Mouse (Mus musculus): ENCODE measurements around the gene Tnc. TPM values are rescaled to one million over a fixed set of nuclear protein-coding genes. Genes with fewer than 3 reads are reported as not detected.

Tnc gene
- polyA plus RNA-seq, 1 experiment from 2014 or later = 13.8 TPM

DNA sequence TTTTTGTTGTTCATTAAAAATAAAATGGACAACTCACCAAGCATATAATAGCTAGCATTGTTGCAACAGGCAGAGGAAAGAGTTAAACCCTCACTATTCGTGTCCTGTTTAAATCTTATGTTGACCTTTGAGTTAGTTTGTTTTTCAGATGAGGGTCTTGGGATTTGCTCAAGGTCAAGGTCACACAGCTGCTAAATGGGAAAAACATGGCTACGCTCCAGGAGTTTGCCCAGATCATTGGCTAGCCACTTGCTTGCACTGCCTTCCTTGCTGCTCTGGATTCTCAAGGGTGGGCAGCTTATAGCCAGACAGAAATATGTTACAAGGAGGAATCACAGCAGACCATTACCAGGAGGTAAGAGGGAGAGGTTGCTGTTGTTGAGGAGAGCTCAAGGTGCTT is 67.2 kb downstream of the Tnc start:
- peak; percentile 75 for DNase-seq (ENCODE audit: low spot score)
- Histone ChIP-seq H3K4me1 (ENCODE audit: control insufficient read depth, insufficient read depth, low read length) (no peaks in the 10 kb centered on the region), H3K9me3 (replicated peaks; ENCODE audit: control insufficient read depth, low read length) (no peaks in the 10 kb centered on the region; the same call in 1 of the 2 replicates), H3K27ac (replicated peaks; ENCODE audit: low read depth, low read length) (no peak overlapping the region), H3K9ac (replicated peaks; ENCODE audit: low read length) (no peak overlapping the region), H3K27me3 (ENCODE audit: control insufficient read depth, insufficient read depth, low read length) (0 out of 2 replicates have a peak, but pooled peaks cover 2% of the 10 kb centered on the region), H3K36me3 (replicated peaks; ENCODE audit: control insufficient read depth, insufficient read depth, low read depth, low read length) (no peaks in the 10 kb centered on the region), H3K4me2 (ENCODE audit: low read depth, low read length) (no peak overlapping the region), H3K4me3 (ENCODE audit: low read depth, low read length) (no peak overlapping the region)
- ATAC-seq (replicated peaks; ENCODE audit: insufficient number of reproducible peaks, low FRiP score, low TSS enrichment, low read depth) = no peak
- 9% methylated on average over 2 of the region's 2 CpGs for WGBS

DNA sequence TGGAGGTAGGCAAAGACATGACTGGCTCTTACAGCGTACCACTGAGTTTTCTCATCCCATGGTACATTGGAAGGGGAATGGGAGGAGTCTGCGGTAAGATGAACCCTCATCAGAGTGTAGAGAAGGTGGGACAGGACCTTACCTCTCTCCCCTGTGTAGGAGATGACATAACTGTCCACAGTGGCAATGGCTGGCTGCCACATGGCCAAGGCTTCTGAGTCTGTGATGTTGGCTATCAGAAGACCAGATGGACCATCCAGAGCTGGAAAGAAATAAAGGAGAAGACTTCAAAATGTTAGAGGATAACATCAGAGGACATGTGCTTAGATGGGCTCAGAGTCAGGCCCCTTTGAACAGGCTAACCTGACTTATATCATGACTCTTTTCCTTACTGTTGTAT is 74.3 kb downstream of the Tnc start:
- H3K27ac ChIP-seq (replicated peaks; ENCODE audit: low read depth, low read length) = no peak overlapping the region
- H3K4me1 ChIP-seq (ENCODE audit: control insufficient read depth, insufficient read depth, low read length) = no peaks in the 10 kb centered on the region
- no peaks in the 10 kb centered on the region for H3K36me3 ChIP-seq (replicated peaks; ENCODE audit: control insufficient read depth, insufficient read depth, low read depth, low read length)
- H3K4me2 ChIP-seq (ENCODE audit: low read depth, low read length) = no peak overlapping the region
- 93% methylated on average over 2 of the region's 2 CpGs for WGBS
- 0 out of 2 replicates have a peak, but pooled peaks cover 2% of the 10 kb centered on the region for H3K27me3 ChIP-seq (ENCODE audit: control insufficient read depth, insufficient read depth, low read length)
- H3K9me3 ChIP-seq (replicated peaks; ENCODE audit: control insufficient read depth, low read length) = no peaks in the 10 kb centered on the region; the same call in 1 of the 2 replicates
- ATAC-seq (replicated peaks; ENCODE audit: insufficient number of reproducible peaks, low FRiP score, low TSS enrichment, low read depth) = no peak
- H3K9ac ChIP-seq (replicated peaks; ENCODE audit: low read length) = no peak overlapping the region
- no peak overlapping the region for H3K4me3 ChIP-seq (ENCODE audit: low read depth, low read length)
- no peak for DNase-seq (ENCODE audit: low spot score)

DNA sequence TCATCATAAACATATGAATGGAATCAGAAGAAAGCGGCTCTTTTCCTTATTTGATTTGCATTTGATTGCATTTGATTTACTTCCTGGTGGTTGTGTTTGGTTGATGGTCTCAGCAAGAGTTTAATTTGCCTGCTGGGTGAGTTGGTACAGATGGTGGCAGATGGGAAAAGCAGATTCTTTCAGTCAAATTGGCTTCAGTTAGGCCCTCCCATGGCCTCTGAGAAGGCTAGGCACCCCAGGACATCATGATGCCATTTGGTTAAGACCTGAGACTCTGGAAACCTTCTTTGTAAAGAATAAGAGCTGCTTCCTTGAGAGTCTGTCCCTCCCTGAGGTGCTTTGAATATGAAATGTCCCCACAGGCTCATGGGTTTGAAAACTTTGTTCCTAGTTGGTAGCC is 75.1 kb downstream of the Tnc start:
- Histone ChIP-seq H3K36me3 (replicated peaks; ENCODE audit: control insufficient read depth, insufficient read depth, low read depth, low read length) (no peaks in the 10 kb centered on the region), H3K27me3 (ENCODE audit: control insufficient read depth, insufficient read depth, low read length) (0 out of 2 replicates have a peak, but pooled peaks cover 2% of the 10 kb centered on the region), H3K27ac (replicated peaks; ENCODE audit: low read depth, low read length) (no peak overlapping the region), H3K4me2 (ENCODE audit: low read depth, low read length) (no peak overlapping the region), H3K9ac (replicated peaks; ENCODE audit: low read length) (no peak overlapping the region), H3K4me1 (ENCODE audit: control insufficient read depth, insufficient read depth, low read length) (no peaks in the 10 kb centered on the region), H3K4me3 (ENCODE audit: low read depth, low read length) (no peak overlapping the region), H3K9me3 (replicated peaks; ENCODE audit: control insufficient read depth, low read length) (no peaks in the 10 kb centered on the region)
- ATAC-seq (replicated peaks; ENCODE audit: insufficient number of reproducible peaks, low FRiP score, low TSS enrichment, low read depth) = no peak
- WGBS = 65% methylated on average over 1 of the region's 1 CpGs
- DNase-seq (ENCODE audit: low spot score) = no peak

DNA sequence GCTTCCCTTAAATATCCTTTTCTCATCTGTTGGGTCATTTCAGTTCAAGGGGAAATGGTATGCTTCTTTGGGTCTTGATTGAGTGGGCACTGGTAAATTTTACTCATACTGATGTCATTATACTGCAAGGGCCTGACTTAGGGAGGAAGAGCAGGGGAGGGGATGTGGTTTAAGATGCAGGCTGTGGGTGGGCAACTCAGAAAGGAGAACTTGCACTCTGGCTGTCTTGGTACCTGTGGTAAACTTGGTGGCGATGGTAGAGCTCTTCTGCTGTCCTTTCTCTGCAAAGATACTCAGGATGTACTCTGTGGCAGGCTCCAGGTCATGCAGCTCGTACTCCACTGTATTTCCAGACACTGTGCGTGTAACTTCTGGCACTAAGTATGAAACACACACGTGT is 75.9 kb downstream of the Tnc start:
- Histone ChIP-seq H3K9me3 (replicated peaks; ENCODE audit: control insufficient read depth, low read length) (no peaks in the 10 kb centered on the region), H3K4me3 (ENCODE audit: low read depth, low read length) (no peak overlapping the region), H3K4me2 (ENCODE audit: low read depth, low read length) (no peak overlapping the region), H3K27ac (replicated peaks; ENCODE audit: low read depth, low read length) (no peak overlapping the region), H3K27me3 (ENCODE audit: control insufficient read depth, insufficient read depth, low read length) (0 out of 2 replicates have a peak, but pooled peaks cover 2% of the 10 kb centered on the region), H3K36me3 (replicated peaks; ENCODE audit: control insufficient read depth, insufficient read depth, low read depth, low read length) (no peaks in the 10 kb centered on the region), H3K4me1 (ENCODE audit: control insufficient read depth, insufficient read depth, low read length) (no peaks in the 10 kb centered on the region), H3K9ac (replicated peaks; ENCODE audit: low read length) (no peak overlapping the region)
- 74% methylated on average over 4 of the region's 4 CpGs for WGBS
- no peak for DNase-seq (ENCODE audit: low spot score)
- ATAC-seq (replicated peaks; ENCODE audit: insufficient number of reproducible peaks, low FRiP score, low TSS enrichment, low read depth) = no peak

DNA sequence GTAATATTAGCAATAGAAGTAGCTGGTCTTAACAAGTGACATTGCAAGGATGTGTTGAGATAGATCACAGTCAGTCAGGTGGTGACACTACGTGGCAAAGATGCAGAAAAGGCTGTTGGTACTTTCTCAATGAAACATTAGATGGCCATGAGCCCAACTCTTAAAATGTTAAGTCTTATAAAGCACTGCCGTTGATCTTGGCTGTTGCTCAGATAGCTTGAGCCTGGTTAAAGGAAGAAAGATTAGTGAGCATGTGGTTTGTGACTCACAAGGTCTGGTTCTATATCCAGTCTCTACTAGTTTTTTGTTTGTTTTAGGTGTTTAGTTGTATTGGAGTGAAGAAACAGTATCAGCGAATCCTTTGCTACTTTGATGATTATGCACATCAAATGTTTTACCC is 76.9 kb downstream of the Tnc start:
- 84% methylated on average over 3 of the region's 3 CpGs for WGBS
- ATAC-seq (replicated peaks; ENCODE audit: insufficient number of reproducible peaks, low FRiP score, low TSS enrichment, low read depth) (no peak), DNase-seq (ENCODE audit: low spot score) (no peak)
- H3K4me2 ChIP-seq (ENCODE audit: low read depth, low read length) = no peak overlapping the region
- H3K27ac ChIP-seq (replicated peaks; ENCODE audit: low read depth, low read length) = no peak overlapping the region
- H3K27me3 ChIP-seq (ENCODE audit: control insufficient read depth, insufficient read depth, low read length) = 0 out of 2 replicates have a peak, but pooled peaks cover under 1% of the 10 kb centered on the region
- H3K4me1 ChIP-seq (ENCODE audit: control insufficient read depth, insufficient read depth, low read length) = no peaks in the 10 kb centered on the region
- no peaks in the 10 kb centered on the region for H3K36me3 ChIP-seq (replicated peaks; ENCODE audit: control insufficient read depth, insufficient read depth, low read depth, low read length)
- H3K9me3 ChIP-seq (replicated peaks; ENCODE audit: control insufficient read depth, low read length) = no peaks in the 10 kb centered on the region
- no peak overlapping the region for H3K9ac ChIP-seq (replicated peaks; ENCODE audit: low read length)
- H3K4me3 ChIP-seq (ENCODE audit: low read depth, low read length) = no peak overlapping the region

DNA sequence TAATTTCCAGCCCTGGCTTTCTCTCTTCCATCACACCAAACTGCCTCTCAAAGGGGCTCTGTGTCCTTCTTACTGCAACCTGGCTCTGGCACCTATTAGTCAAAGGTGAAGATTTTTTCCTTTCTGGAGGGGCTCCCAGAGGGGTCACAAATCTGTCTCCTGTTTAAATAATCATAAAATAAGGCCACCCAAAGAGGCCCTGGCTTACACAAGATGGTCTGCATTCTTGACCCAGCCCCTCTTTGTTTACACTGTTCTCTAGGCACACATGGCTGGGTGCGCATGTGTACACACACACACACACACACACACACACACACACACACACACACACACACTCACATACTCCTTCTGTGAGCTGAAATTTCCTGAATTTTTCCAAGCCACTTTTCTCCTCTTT is 83.4 kb downstream of the Tnc start:
- H3K36me3 ChIP-seq (replicated peaks; ENCODE audit: control insufficient read depth, insufficient read depth, low read depth, low read length) = no peaks in the 10 kb centered on the region
- H3K27ac ChIP-seq (replicated peaks; ENCODE audit: low read depth, low read length) = no peak overlapping the region
- no peaks in the 10 kb centered on the region for H3K9me3 ChIP-seq (replicated peaks; ENCODE audit: control insufficient read depth, low read length)
- no peak overlapping the region for H3K4me2 ChIP-seq (ENCODE audit: low read depth, low read length)
- H3K27me3 ChIP-seq (ENCODE audit: control insufficient read depth, insufficient read depth, low read length) = no peaks in the 10 kb centered on the region
- WGBS = 65% methylated on average over 1 of the region's 1 CpGs
- no peak overlapping the region for H3K4me3 ChIP-seq (ENCODE audit: low read depth, low read length)
- no peak overlapping the region for H3K9ac ChIP-seq (replicated peaks; ENCODE audit: low read length)
- ATAC-seq (replicated peaks; ENCODE audit: insufficient number of reproducible peaks, low FRiP score, low TSS enrichment, low read depth) (no peak), DNase-seq (ENCODE audit: low spot score) (no peak)
- H3K4me1 ChIP-seq (ENCODE audit: control insufficient read depth, insufficient read depth, low read length) = no peaks in the 10 kb centered on the region

DNA sequence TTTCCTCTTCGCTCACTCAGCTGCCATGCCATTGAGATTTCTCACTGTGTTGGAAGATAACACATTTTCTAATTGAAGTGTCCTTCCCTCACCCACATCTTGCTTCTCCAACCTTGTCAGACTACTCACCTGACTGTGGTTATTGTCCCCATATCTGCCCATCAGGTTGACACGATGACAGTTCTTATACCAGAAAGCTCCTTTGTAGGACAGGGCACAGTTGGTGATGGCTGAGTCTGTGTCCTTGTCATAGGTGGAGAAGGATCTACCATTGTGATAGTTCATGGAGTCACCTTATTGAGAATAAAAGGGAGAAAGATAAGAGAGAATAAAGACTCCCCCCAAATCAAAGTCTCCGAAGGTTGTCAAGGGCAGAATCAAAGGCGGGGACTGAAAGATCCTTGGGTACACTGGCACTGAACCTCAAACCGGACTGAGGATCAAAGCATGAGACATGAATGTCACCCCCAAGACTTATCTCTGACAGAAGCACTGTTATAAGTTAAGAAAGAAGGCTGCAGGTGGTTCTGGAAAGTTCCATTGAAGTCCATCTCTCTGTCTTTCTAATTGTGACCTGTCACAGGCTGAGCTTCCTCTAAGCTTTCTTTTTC is 84.9 kb downstream of the Tnc start:
- no peaks in the 10 kb centered on the region for H3K4me1 ChIP-seq (ENCODE audit: control insufficient read depth, insufficient read depth, low read length)
- H3K27ac ChIP-seq (replicated peaks; ENCODE audit: low read depth, low read length) = no peak overlapping the region
- no peaks in the 10 kb centered on the region for H3K27me3 ChIP-seq (ENCODE audit: control insufficient read depth, insufficient read depth, low read length)
- no peak for ATAC-seq (replicated peaks; ENCODE audit: insufficient number of reproducible peaks, low FRiP score, low TSS enrichment, low read depth)
- DNase-seq (ENCODE audit: low spot score) = no peak
- no peaks in the 10 kb centered on the region for H3K36me3 ChIP-seq (replicated peaks; ENCODE audit: control insufficient read depth, insufficient read depth, low read depth, low read length)
- H3K9ac ChIP-seq (replicated peaks; ENCODE audit: low read length) = no peak overlapping the region
- WGBS = 95% methylated on average over 5 of the region's 5 CpGs
- no peak overlapping the region for H3K4me3 ChIP-seq (ENCODE audit: low read depth, low read length)
- no peaks in the 10 kb centered on the region for H3K9me3 ChIP-seq (replicated peaks; ENCODE audit: control insufficient read depth, low read length)
- no peak overlapping the region for H3K4me2 ChIP-seq (ENCODE audit: low read depth, low read length)

DNA sequence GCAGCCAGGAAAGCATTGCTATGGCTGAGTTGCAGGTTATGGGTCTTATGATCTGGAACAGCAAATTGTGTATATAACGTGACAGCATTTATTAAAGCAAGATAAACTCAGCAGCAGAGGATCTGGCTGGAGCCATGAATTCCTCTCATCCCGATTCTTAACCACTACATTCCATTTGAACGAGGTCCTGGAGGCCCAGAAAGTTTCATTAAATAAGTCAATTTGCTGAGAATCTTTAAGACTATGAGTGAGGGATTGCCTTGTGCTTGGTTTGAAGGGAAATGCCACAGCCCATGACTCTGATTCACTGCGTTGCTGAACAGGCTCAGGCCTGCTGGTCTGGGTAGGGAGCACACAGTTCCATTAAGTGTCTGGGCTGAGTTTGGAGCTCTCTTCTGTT is 88.2 kb downstream of the Tnc start:
- ATAC-seq (replicated peaks; ENCODE audit: insufficient number of reproducible peaks, low FRiP score, low TSS enrichment, low read depth) (no peak), DNase-seq (ENCODE audit: low spot score) (no peak)
- Histone ChIP-seq H3K9ac (replicated peaks; ENCODE audit: low read length) (no peak overlapping the region), H3K36me3 (replicated peaks; ENCODE audit: control insufficient read depth, insufficient read depth, low read depth, low read length) (no peaks in the 10 kb centered on the region), H3K27me3 (ENCODE audit: control insufficient read depth, insufficient read depth, low read length) (no peaks in the 10 kb centered on the region), H3K9me3 (replicated peaks; ENCODE audit: control insufficient read depth, low read length) (no peaks in the 10 kb centered on the region), H3K4me1 (ENCODE audit: control insufficient read depth, insufficient read depth, low read length) (no peaks in the 10 kb centered on the region), H3K4me2 (ENCODE audit: low read depth, low read length) (no peak overlapping the region), H3K27ac (replicated peaks; ENCODE audit: low read depth, low read length) (no peak overlapping the region), H3K4me3 (ENCODE audit: low read depth, low read length) (no peak overlapping the region)
- WGBS = 77% methylated on average over 4 of the region's 4 CpGs

All from embryonic facial prominence, embryonic 11.5 days (tissue).